Mouse (Mus musculus): Measurements from ENCODE around the gene Cdyl2.

Cdyl2 gene

DNA sequence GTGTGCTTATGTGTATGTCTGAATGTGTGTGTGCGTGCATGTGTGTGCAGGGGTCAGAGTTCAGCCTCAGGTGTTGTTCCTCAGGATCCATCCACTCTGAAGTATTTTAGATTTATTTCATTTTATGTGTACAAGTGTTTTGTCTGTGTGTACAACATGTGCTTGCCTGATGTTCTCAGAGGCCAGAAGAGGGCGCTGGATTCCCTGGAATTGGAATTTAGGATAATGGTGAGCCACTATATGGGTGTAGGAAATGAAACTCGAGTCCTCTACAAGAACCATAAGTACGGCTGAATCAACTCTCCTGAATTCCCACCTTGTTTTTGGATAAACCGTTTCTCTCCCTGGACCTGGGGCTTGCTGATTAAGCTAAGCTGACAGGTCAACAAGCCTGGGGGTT, 61.2 kb downstream of the Cdyl2 start:
- no peak for DNase-seq (ENCODE audit: low spot score)

DNA sequence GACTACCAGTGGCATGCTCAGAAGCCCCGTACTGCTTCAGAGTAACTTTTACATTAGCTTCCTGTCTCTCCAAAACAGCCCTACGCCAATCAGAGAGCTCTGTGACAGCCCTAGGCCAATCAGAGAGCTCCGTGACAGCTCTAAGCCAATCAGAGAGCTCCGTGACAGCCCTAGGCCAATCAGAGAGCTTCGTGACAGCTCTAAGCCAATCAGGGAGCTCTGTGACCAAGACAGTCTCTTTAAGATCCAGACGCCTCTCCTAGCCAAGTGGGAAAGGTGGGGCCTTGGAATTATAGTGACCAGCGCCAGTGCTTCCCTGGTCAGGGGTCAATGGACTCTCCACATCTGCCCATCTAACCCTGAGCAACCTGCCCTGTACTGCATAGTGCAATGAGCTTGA, 62.2 kb downstream of the Cdyl2 start:
- no peak for DNase-seq (ENCODE audit: low spot score)

DNA sequence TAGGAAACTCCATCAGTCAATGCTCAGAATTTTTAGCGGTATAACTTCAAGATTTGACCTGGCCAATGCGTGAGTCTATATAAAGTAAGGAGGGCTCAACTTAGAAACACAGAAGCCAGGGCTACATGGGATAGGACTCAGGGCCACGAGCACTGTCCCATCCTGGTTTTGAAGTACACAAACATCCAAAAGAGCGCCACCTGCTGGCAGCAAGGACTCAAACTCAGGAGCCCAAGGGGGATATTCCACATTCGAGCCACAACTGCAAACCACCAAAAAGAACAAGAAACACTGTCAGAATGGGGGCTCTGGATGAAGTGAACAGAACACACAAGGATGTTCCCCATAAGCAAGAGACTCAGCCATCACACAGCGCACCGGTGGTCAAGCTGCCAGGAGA, 63.8 kb downstream of the Cdyl2 start:
- DNase-seq (ENCODE audit: low spot score) = no peak

DNA sequence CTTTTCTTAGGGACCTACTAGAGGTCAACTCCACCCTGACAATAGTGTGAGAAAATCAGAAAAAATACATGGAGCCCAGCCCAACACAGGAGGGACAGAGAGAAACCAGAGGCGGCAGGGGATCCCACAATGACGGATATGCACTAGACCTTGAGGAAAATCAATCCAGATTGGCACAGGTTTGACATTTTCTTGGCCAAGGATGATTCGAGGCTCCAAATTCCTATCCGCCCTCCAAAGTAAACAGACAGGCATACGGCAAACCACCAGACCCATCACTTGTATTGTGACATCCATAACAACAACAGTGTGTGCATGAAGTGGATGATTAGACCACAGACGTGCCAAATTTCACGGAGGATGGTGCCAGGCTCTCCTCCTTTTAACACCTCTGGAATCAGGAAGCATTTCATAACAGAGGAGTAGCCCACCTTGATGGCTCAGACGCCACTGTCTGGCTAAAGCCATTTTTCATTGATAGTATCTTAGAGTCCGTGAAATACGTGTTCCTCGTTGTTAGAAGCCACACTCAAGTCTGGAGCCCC, 65.9 kb downstream of the Cdyl2 start:
- DNase-seq (ENCODE audit: low spot score) = no peak

DNA sequence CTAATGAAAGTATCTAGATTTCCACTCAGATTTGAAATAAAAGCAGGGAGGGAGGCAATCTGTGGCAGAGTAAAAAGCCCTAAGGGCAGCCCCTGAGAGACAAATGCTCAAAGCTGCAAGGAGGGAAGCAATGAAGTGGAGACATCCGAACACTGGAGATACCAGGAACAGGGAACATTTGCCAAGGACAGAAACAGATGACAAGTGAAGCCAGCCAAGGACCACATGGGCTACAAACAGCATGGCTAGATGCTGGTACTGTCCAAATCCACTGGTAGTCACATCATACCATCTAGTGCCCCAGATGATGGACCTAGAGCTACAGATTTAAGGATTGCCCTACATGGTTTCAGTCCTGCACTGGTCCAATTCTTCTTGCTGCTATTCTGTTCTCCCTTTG, 71.3 kb downstream of the Cdyl2 start:
- no peak for DNase-seq (ENCODE audit: low spot score)

DNA sequence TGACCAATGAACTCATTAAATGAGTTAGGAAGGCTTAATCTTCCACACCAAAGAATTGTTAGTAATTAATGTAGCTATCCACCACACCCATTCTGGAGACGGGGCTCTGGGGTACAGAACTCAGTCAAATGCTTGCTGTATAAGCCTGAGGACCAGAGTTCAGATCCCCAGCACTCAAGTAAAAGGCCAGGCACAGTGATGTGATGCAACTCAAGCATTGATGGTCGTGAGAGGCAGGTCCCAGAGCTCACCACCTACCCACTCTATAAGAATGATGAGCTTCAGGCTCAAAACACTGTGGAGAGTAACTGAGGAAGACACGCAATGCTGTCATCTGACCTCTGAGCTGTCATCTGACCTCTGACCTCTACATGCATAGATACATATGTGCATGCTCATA, 76.0 kb downstream of the Cdyl2 start:
- no peak for DNase-seq (ENCODE audit: low spot score)

DNA sequence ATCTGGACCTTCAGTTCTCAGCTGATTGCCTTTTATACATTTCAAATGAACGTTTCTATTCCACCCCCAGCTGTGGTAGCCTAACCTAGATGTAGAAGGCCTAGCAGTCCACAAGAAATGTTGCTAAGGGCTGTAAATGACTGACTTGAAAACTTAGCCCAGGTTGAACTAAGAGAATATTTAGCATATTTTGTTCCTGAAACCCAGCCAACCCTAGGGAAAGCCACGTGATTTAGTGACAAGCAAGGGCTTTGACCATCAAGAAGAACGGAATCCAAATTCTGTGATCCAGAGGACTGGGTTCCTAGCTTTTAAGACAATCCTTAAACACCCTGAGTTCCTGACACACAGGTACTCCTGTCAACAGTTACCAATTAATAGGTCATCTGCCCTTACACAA, 77.9 kb downstream of the Cdyl2 start:
- DNase-seq (ENCODE audit: low spot score) = no peak

DNA sequence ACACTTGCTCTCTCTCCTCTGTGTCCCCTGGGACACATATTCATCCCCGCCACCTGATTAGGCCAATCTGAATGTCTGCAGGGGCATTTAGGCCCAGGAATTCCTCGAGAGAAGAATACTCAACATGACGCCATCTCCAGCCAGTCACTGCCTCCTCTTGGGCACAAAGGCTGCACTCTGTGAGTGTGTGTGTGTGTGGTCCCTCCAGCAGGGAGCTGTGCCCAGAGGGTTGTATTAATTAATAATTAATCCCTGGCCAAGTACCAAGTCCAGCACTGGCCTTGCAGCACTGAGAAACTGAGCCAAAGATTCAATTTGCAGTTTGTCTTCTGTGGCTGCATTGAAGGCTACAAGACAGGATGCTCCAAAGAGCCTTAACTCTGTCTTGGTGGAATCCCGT, 79.8 kb downstream of the Cdyl2 start:
- DNase-seq (ENCODE audit: low spot score) = no peak

DNA sequence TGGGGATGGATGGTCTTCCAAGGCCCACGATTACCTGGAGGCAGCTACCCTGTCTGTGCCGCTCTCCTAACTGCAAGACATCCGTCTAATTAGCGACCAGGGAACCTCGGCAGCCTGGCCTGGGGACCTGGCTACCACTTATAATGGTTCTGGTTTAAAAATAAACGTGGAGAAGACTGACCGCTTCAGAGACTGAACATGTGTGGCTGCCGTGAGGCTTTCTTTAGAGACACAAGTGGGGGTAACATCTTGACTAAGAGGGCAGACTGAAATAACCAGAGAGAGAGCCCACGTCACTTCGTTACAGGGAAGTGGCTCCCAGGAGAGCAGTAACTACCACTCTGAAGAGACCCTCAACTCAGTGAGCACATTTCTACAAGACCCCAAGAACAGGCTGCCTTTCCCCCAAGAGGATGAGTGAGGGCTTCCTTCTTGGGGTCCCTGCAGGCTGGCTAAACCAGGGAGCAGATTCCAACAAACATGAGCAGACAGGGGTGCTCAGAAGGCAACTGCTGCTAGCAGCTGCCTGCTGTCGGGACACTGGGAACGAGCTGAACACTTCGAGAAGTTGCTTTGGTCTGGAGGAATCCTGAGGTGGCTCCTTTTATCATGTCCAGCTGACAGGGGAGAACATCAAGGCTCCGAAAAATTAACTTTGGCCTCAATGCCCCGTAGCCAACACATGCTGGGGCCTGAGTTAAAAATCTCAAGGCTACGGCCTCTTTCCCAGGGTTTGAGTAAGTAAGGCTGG, 82.6 kb downstream of the Cdyl2 start:
- DNase-seq (ENCODE audit: low spot score) = no peak

DNA sequence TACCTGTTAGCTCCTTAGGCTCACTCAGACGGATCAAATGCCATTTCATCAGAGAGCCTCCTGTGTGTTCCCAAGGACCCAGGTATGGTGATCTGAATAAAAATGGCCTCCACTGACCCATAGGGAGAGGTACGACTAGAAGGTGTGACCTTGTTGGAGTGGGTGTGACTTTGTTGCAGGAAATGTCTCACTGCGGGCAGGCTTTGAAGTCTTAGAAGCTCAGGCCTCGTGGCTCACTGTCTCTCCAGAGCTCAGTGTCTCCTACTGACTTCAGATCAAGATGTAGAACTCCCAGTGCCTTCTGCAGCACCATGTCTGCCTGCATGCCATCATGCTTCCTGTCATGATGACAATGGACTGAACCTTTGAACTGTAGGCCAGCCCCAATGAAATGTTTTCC, 87.4 kb downstream of the Cdyl2 start:
- DNase-seq (ENCODE audit: low spot score) = no peak

DNA sequence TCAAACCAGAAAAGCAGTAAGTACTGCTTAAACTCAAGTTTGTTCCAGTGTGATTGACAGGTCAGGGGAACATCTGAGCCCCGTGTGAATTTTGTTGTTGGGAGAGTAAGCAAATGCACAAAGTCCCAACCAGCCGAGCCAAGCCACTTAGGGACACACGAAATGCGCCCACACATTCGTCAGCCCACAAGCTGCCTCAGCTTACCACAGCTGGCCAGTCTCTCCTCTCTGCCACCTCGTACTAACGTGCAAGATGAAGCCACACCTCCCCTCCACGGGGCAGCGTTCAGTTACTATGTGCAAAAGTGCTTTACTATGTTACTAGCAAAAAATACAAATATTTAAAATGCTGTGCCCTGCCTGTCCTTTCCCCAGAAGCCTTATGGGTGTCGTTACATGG, 91.9 kb downstream of the Cdyl2 start:
- DNase-seq (ENCODE audit: low spot score) = no peak

DNA sequence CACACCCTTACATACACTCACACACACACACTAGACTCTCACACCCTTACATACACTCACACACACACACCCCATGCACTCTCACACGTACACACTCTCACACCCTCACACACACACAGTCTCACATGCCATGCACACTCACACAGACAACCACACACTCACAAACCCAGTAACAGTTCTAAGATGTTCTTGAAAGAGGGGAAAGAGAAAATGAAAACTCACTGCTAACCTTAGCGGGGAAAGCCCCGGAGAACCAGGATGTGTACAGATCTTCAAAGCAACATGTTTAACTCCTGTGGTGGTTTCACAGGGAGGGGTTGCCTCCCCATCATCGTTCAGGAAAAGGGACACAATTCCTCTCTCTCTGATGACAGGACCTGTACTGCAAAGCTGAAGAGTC, 94.8 kb downstream of the Cdyl2 start:
- no peak for DNase-seq (ENCODE audit: low spot score)

DNA sequence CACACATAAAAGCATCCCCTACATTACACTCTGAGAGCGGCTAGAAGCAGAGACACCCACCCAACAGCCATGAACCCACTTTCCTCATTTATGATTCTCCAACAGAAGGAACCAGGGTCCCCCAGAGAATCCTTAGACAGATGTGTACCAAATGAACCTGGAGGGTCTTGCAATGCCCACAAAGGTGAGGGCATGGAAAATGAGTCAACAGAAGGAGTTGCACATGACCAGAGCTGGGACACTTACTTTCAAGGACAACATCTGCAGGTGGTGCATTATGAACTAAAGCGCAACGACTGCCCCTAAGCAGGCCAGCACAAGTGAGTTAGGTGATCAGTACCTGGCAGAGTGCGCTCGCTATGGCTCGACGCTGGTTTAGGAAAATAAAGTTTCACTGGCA, 95.6 kb downstream of the Cdyl2 start:
- DNase-seq (ENCODE audit: low spot score) = no peak

DNA sequence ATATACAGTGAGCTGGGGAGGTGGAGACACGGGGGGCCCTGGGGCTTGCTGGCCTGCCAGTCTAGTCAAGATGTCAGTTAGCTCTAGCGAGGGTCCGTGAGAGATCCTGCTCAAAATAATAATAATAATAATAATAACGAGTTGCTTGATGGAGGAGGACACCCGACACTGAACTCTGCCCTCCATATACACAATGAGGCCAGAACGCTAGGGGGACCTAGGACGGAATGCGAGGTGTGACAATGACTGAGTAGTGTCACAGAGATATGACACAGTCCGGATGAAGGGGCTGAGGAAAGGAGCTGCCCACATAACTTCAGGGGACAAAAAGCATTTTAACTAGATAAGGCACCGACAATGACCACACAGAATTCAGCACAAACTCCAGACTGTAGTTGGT, 96.4 kb downstream of the Cdyl2 start:
- DNase-seq (ENCODE audit: low spot score) = no peak

DNA sequence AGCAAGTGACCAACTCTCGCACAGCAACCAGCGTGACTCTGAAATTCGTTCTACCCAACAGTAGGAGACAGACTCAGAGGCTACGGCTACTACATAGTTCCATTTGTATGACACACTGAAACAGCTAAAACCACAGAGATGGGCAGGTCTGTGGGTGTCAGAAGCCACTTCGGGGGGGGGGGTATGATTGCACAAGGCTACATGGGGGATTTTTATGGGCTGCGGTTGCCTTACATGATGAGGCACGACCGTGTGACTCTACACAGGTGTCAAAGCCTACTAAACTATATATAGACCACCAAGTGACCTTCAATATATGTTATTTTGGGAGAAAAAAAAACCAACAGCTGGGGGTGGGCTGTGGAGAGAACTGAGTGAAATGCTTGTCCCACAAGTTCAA, 96.8 kb downstream of the Cdyl2 start:
- DNase-seq (ENCODE audit: low spot score) = no peak

DNA sequence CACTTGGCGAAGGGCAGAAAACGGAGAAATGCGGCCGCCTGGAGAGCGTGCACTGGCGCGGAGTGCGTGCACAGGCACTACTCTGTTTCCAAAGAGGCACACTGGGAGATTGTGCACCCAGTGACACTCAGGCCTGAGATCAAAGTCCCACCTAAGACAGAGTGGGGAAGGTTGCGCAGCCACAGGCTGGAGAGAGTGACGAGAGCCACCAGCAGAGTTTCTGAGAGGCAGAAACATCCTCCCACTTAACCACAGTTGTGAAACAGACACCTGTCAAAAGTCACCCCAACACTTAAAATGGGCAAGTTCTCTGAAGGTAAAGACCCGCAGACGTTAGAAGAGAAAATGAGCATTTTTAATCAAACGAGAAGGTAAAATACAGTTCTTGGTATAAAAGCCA, 97.5 kb downstream of the Cdyl2 start:
- DNase-seq (ENCODE audit: low spot score) = no peak

DNA sequence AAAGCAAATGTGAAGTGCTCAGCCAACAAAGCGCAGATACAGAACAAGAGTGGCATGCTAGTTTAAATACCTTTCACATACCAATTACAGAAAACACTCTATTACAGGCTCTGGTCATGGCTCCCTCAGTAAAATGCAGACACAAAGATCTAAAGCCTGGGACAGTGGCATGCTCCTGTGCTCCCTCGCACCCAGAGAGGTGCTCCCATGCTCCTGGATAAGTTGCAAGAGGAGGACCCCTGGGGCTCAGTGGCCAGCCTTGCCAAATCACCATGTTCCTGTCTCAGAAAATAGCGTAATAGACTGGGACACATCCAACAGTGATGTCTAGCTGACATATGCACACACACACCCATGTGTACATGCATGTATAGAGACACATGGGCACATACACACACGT, 98.4 kb downstream of the Cdyl2 start:
- DNase-seq (ENCODE audit: low spot score) = no peak

DNA sequence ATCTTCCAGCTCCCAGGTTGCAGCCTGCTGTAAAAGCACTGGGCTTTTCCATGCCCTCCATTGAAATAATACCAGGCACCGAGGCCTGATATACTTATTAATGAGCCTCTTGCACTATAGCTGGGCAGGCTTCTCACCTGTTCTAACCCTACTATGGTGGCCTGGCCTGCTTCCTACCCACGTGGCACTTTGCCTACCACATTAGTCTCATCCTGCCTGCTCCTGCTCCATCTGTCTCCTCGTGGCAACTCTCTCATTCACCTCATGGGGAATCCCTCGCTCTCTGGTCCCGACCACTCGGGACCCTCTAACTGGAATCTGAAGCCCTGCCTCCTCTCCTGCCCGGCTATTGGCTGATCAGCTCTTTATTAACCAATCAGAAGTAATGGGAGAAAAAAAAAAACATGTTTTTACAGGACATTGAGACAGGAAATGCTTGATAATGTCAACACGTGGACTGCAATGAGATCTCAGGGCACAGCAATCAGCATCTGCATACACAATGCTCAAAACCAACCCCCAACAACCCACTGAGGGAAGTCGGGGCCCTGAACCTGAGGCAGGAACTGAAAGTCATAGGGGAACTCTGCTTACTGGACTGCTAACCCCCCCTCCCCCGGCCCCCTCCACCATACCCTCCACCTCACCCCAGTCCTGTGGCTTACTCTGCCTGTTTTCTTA, 99.2 kb downstream of the Cdyl2 start:
- DNase-seq (ENCODE audit: low spot score) = no peak

DNA sequence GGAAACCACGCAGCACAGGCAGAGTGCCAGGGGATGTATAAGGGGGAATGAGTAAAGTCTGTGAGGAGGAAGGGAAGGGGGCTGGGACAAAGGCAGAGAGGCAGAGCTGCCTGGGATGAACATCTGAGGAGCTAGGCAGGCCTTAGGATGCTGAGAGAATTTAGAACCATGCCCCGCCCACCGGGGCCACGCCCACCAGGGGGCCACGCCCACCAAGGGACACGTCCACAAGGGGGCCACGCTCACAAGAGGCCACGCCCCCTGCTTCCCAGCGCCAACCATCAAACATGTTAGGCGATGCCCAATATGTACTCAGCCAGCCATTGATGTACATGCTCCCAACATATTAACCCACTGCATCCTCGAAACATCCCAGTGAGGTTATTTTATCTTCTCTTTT, 102.7 kb downstream of the Cdyl2 start:
- no peak for DNase-seq (ENCODE audit: low spot score)

DNA sequence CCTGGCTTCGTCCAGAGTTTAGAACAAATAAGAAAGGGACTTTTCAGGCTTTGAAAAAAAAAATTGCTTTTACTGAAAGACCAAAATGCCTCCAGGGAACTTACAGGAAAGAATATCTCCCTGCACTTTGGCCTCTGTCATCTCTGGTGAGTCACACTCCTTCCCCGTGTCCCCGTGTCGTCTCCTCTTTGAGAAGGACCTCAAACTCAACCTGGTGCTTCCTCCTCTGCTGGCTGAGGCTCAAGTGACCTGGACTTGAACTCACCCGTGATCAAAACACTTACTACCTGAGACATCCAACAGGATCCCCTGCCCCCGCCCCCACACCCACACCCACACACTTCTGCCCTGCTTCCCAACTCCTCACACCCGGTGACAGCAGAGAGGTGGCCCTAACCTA, 103.8 kb downstream of the Cdyl2 start:
- no peak for DNase-seq (ENCODE audit: low spot score)

DNA sequence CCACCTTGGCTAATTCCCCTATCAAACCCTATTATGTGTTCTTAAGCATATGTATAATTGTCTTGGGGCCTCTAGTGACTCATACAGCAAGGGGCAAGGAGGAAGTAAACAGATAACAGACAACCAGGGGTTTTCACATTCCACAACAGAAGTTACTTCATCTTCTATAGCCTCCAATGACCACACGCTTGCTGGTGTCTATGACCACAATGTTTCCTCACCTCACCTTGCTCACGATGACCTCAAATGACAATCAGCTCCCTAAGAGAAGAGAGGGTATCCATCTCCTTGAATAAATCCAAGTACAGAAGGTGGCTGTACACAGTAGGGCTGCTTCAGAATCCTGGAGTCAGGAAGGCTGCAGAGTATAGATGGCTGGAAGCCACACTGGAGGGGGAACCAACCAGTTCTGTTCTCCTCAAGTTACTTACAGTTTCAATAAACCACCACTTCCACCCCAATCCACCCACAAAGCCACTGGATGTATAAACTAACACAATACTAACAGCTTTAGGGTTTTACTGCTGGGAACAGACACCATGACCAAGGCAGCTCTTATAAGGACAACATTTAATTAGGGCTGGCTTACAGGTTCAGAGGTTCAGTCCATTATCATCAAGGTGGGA, 104.8 kb downstream of the Cdyl2 start:
- no peak for DNase-seq (ENCODE audit: low spot score)

DNA sequence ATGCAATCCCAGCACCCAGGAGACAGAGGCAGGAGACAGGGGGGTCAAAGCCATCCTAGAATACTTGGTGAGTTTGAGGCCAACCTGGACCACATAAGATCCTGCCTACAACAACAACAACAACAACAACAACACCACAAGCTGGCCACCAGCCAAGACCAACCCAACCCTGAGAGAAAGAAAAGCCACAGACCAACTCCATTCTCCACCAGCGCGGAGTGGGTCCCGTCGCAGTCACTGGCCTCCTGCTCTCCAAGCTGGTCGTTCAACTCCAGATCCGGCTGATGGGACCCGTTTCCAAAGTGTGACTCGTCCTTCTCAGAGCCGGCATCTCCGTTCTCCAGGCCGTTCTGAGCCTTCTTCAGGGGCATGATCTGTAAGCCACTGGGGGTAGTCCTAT, 109.2 kb downstream of the Cdyl2 start:
- DNase-seq (ENCODE audit: low spot score) = no peak

DNA sequence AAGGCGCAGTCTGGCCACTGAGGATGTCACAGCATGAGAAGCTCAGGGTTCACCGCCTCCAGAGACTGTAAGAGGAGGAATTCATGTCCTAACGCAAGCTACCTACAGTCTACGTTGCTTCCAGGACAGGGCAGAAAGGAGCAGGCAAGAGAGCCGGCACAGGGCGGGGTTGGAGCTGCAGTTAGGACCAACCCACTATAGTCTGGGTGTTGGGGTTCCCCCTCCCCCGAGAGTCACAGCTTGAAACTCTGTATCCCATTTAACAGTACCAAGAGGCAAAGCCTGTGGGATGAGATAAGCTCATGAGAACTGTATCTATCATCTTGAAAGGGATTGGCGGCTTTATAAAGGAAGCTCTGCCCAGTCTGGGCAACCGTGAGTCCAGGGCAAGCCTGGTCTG, 110.5 kb downstream of the Cdyl2 start:
- DNase-seq (ENCODE audit: low spot score) = no peak

Data from yolk sac, embryonic 10.5 days (tissue).